Mouse (Mus musculus): ENCODE data around the gene Sorl1. TPM values are rescaled to one million over a fixed set of nuclear protein-coding genes. Genes with fewer than 3 reads are reported as not detected.
"Not testable (repeated sequence)": the region's sequence is repeated elsewhere in the genome, so short reads cannot be mapped to it uniquely, and the experiment has no call there.

The Sorl1 gene
- total RNA-seq, 2 experiments from 2014 or later: 23.5 to 38.2 TPM

- DNase-seq (ENCODE audit: low spot score in 2 of 2): peak; percentile 66 to 70
Measured at GRCm38 (mm10) chr9:42094752-42095151, 29.3 kb downstream of the Sorl1 start.

- DNase-seq (ENCODE audit: low spot score in 2 of 2): peak in 1 of 2 experiments; percentile 29
Measured at GRCm38 (mm10) chr9:42094028-42094551, 30.0 kb downstream of the Sorl1 start.

- no peak for DNase-seq (ENCODE audit: low spot score in 2 of 2)
Measured at GRCm38 (mm10) chr9:42092749-42093148, 31.3 kb downstream of the Sorl1 start.

- DNase-seq (ENCODE audit: low spot score in 2 of 2): no peak
Measured at GRCm38 (mm10) chr9:42091561-42091960, 32.5 kb downstream of the Sorl1 start.

- DNase-seq (ENCODE audit: low spot score in 2 of 2): no peak
Measured at GRCm38 (mm10) chr9:42087921-42088320, 36.2 kb downstream of the Sorl1 start.

GRCm38 (mm10) chr9:42085970-42086369, 38.1 kb downstream of the Sorl1 start:
- no peak for DNase-seq (ENCODE audit: low spot score in 2 of 2)

GRCm38 (mm10) chr9:42083661-42084067, 40.4 kb downstream of the Sorl1 start:
- DNase-seq (ENCODE audit: low spot score in 2 of 2): no peak

GRCm38 (mm10) chr9:42081681-42082530, 42.2 kb downstream of the Sorl1 start:
- no peak for DNase-seq (ENCODE audit: low spot score in 2 of 2)

GRCm38 (mm10) chr9:42080671-42081070, 43.4 kb downstream of the Sorl1 start:
- DNase-seq (ENCODE audit: low spot score in 2 of 2): no peak

GRCm38 (mm10) chr9:42077112-42077845, 46.8 kb downstream of the Sorl1 start:
- no peak for DNase-seq (ENCODE audit: low spot score in 2 of 2)

GRCm38 (mm10) chr9:42076256-42076849, 47.7 kb downstream of the Sorl1 start:
- no peak for DNase-seq (ENCODE audit: low spot score in 2 of 2)

GRCm38 (mm10) chr9:42075241-42075640, 48.9 kb downstream of the Sorl1 start:
- no peak for DNase-seq (ENCODE audit: low spot score in 2 of 2)

GRCm38 (mm10) chr9:42072010-42072409, 52.1 kb downstream of the Sorl1 start:
- DNase-seq (ENCODE audit: low spot score in 2 of 2): no peak

- no peak for DNase-seq (ENCODE audit: low spot score in 2 of 2)
Measured at GRCm38 (mm10) chr9:42070856-42071255, 53.2 kb downstream of the Sorl1 start.

GRCm38 (mm10) chr9:42069471-42069870, 54.6 kb downstream of the Sorl1 start:
- no peak for DNase-seq (ENCODE audit: low spot score in 2 of 2)

GRCm38 (mm10) chr9:42067950-42068349, 56.1 kb downstream of the Sorl1 start:
- DNase-seq (ENCODE audit: low spot score in 2 of 2): no peak

- no peak for DNase-seq (ENCODE audit: low spot score in 2 of 2)
Measured at GRCm38 (mm10) chr9:42065756-42066155, 58.3 kb downstream of the Sorl1 start.

- no peak for DNase-seq (ENCODE audit: low spot score in 2 of 2)
Measured at GRCm38 (mm10) chr9:42063391-42063790, 60.7 kb downstream of the Sorl1 start.

- DNase-seq (ENCODE audit: low spot score in 2 of 2): no peak
Measured at GRCm38 (mm10) chr9:42062269-42062668, 61.8 kb downstream of the Sorl1 start.

GRCm38 (mm10) chr9:42059006-42059405, 65.1 kb downstream of the Sorl1 start:
- not testable (repeated sequence) for DNase-seq (ENCODE audit: low spot score in 2 of 2)

- DNase-seq (ENCODE audit: low spot score in 2 of 2): no peak
Measured at GRCm38 (mm10) chr9:42056591-42056990, 67.5 kb downstream of the Sorl1 start.

- DNase-seq (ENCODE audit: low spot score in 2 of 2): no peak
Measured at GRCm38 (mm10) chr9:42055378-42055777, 68.7 kb downstream of the Sorl1 start.
